Comparison of ENCODE assay signal across 23 mouse cellular contexts in the genomic region with DNA sequence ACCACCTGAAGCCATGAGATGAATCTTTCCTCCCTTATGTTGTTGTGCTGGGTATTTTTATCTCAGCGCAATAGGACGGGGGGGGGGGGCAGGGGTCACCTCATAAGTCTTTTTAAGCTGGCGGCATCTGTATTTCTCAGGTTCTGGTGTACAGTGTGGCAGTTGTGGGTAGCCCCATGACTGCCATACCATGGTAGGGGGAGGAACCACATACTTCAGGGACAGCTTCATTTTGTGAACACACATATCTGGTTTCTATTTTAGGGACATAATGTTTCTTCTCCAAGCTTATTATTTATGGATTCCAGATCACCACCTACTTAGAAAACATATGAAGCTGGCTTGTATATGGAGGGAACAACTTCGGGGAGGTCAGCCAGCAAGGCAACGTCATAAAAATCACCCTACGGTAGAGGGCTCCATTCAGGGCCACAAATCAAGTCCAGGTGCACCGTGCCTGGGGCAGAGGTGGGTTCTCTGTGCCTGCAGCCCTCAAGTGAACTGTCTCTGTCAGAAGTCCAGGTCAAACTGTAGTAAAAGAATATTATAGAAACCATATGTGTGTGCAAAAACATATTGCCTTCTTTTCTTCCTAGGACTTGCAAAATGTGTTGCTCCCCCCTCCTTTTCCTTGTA.
DNase-seq lines count a peak whose midpoint lies in the region; ATAC-seq lines count a peak whose summit lies in the region.
"Had no signal": no experiment of that assay in that cellular context is flagged by ENCODE, and none has a peak within 500 bp of the region (broad histone marks: within the 10 kb centered on the region; RNA-seq: fewer than 3 reads in every experiment).

No protein-coding gene starts in this region.

- WGBS in hindbrain, embryonic 10.5 days: 76% methylated on average over 7 of the region's 7 CpGs
- 80% methylated on average over 7 of the region's 7 CpGs for WGBS in hindbrain, embryonic 12.5 days
- 61% methylated on average over 7 of the region's 7 CpGs for WGBS in embryonic facial prominence, embryonic 11.5 days
- 24% methylated on average over 7 of the region's 7 CpGs for WGBS in limb, embryonic 15.5 days

- no peak overlapping the region for H3K27ac ChIP-seq in hindbrain, embryonic 10.5 days
- H3K27ac ChIP-seq in hindbrain, embryonic 12.5 days: no peak overlapping the region
- no peak overlapping the region for H3K27ac ChIP-seq in embryonic facial prominence, embryonic 11.5 days (replicated peaks; ENCODE audit: low read depth, low read length)
- 0 out of 2 replicates have a peak overlapping the region, but pooled peaks have one; percentile 43 for H3K27ac ChIP-seq in limb, embryonic 15.5 days
- H3K27ac ChIP-seq: forebrain, embryonic 15.5 days; hindbrain, embryonic 14.5 days; intestine, embryonic 15.5 days; macrophage; neural tube, embryonic 15.5 days; stomach, postnatal 0 days had no signal

- no peak overlapping the region for H3K4me2 ChIP-seq in hindbrain, embryonic 12.5 days (replicated peaks)
- no peak overlapping the region for H3K4me2 ChIP-seq in embryonic facial prominence, embryonic 11.5 days (ENCODE audit: low read depth, low read length)
- no peak overlapping the region for H3K4me2 ChIP-seq in limb, embryonic 15.5 days
- H3K4me2 ChIP-seq: forebrain, embryonic 15.5 days; heart, embryonic 11.5 days; hindbrain, embryonic 14.5 days; intestine, embryonic 15.5 days; midbrain, embryonic 11.5 days; neural tube, embryonic 15.5 days had no signal

- no peaks in the 10 kb centered on the region for H3K9me3 ChIP-seq in hindbrain, embryonic 10.5 days
- H3K9me3 ChIP-seq in hindbrain, embryonic 12.5 days (replicated peaks): no peaks in the 10 kb centered on the region
- H3K9me3 ChIP-seq in embryonic facial prominence, embryonic 11.5 days (replicated peaks; ENCODE audit: control insufficient read depth, low read length): no peaks in the 10 kb centered on the region
- H3K9me3 ChIP-seq in limb, embryonic 15.5 days: no peaks in the 10 kb centered on the region
- H3K9me3 ChIP-seq: forebrain, embryonic 15.5 days; intestine, embryonic 15.5 days; neural tube, embryonic 15.5 days had no signal

- H3K36me3 ChIP-seq in hindbrain, embryonic 10.5 days: no peaks in the 10 kb centered on the region
- no peaks in the 10 kb centered on the region for H3K36me3 ChIP-seq in hindbrain, embryonic 12.5 days
- no peaks in the 10 kb centered on the region for H3K36me3 ChIP-seq in embryonic facial prominence, embryonic 11.5 days (replicated peaks; ENCODE audit: control insufficient read depth, insufficient read depth, low read depth, low read length)
- H3K36me3 ChIP-seq in limb, embryonic 15.5 days: no peaks in the 10 kb centered on the region
- H3K36me3 ChIP-seq: forebrain, embryonic 15.5 days; intestine, embryonic 15.5 days; neural tube, embryonic 15.5 days had no signal

- H3K4me3 ChIP-seq in hindbrain, embryonic 10.5 days: no peak overlapping the region
- H3K4me3 ChIP-seq in hindbrain, embryonic 12.5 days: no peak overlapping the region
- H3K4me3 ChIP-seq in embryonic facial prominence, embryonic 11.5 days (ENCODE audit: low read depth, low read length): no peak overlapping the region
- H3K4me3 ChIP-seq in limb, embryonic 15.5 days: no peak overlapping the region
- H3K4me3 ChIP-seq: forebrain, embryonic 15.5 days; intestine, embryonic 15.5 days; neural tube, embryonic 15.5 days had no signal

- no peak for ATAC-seq in hindbrain, embryonic 12.5 days (ENCODE audit: low FRiP score)
- peak; percentile 81; the same call in 1 of the 2 replicates for ATAC-seq in embryonic facial prominence, embryonic 11.5 days (replicated peaks; ENCODE audit: insufficient number of reproducible peaks, low FRiP score, low TSS enrichment, low read depth)
- ATAC-seq in limb, embryonic 15.5 days (ENCODE audit: insufficient number of reproducible peaks, low FRiP score, low TSS enrichment, low read depth): peak; percentile 73; the same call in 1 of the 2 replicates
- ATAC-seq: forebrain, embryonic 15.5 days; intestine, embryonic 15.5 days had no signal

- no peak overlapping the region for H3K9ac ChIP-seq in hindbrain, embryonic 12.5 days
- no peak overlapping the region for H3K9ac ChIP-seq in embryonic facial prominence, embryonic 11.5 days (replicated peaks; ENCODE audit: low read length)
- H3K9ac ChIP-seq in limb, embryonic 15.5 days: no peak overlapping the region
- H3K9ac ChIP-seq: forebrain, embryonic 15.5 days; hindbrain, embryonic 14.5 days; intestine, embryonic 15.5 days; neural tube, embryonic 15.5 days had no signal

- H3K27me3 ChIP-seq in hindbrain, embryonic 10.5 days (ENCODE audit: insufficient read depth, poor library complexity, severe bottlenecking): no peaks in the 10 kb centered on the region
- H3K27me3 ChIP-seq in hindbrain, embryonic 12.5 days: no peaks in the 10 kb centered on the region
- no peaks in the 10 kb centered on the region for H3K27me3 ChIP-seq in embryonic facial prominence, embryonic 11.5 days (ENCODE audit: control insufficient read depth, insufficient read depth, low read length)
- no peaks in the 10 kb centered on the region for H3K27me3 ChIP-seq in limb, embryonic 15.5 days
- H3K27me3 ChIP-seq: forebrain, embryonic 15.5 days; intestine, embryonic 15.5 days; neural tube, embryonic 15.5 days had no signal

- H3K4me1 ChIP-seq in hindbrain, embryonic 10.5 days (replicated peaks): peaks cover 10% of the 10 kb centered on the region
- peaks cover 8% of the 10 kb centered on the region; the same call in 1 of the 2 replicates for H3K4me1 ChIP-seq in hindbrain, embryonic 12.5 days
- H3K4me1 ChIP-seq in embryonic facial prominence, embryonic 11.5 days (ENCODE audit: control insufficient read depth, insufficient read depth, low read length): no peaks in the 10 kb centered on the region
- H3K4me1 ChIP-seq in limb, embryonic 15.5 days: peaks cover 31% of the 10 kb centered on the region
- H3K4me1 ChIP-seq: forebrain, embryonic 15.5 days; intestine, embryonic 15.5 days; neural tube, embryonic 15.5 days had no signal

- peak; percentile 15 for DNase-seq in hindbrain, embryonic 10.5 days (ENCODE audit: low spot score)
- peak; percentile 73 for DNase-seq in embryonic facial prominence, embryonic 11.5 days (ENCODE audit: low spot score)
- peak; percentile 44 for DNase-seq in hindlimb bud, embryonic 11.5 days (ENCODE audit: extremely low spot score, low read depth, low spot score)
- DNase-seq in cerebellum, adult 9-11 months: no peak
- DNase-seq in thymus, postnatal 4 days: no peak
- no peak for DNase-seq in thymus, postnatal 10 days (ENCODE audit: low spot score in 2 of 2)
- DNase-seq: adrenal gland, postnatal 14 days; B cell, adult 2 months; cerebellum, adult 9-10 months; gastrocnemius, postnatal 10 days; kidney, adult 8-10 months; kidney, postnatal 10 days; thymus, adult 2 months had no signal

Comparison
In these comparisons a context has a peak if more than half of its experiments do, and no peak if none do; other contexts are left out.
1. DNase-seq: peak in hindbrain, embryonic 10.5 days (single experiment), embryonic facial prominence, embryonic 11.5 days (single experiment) and hindlimb bud, embryonic 11.5 days (single experiment); none in cerebellum, adult 9-11 months (single experiment), thymus, postnatal 4 days (single experiment) and thymus, postnatal 10 days (0 of 2).